Mouse (Mus musculus) inflammation-experienced regulatory T-cells, adult 6 months (primary cell): ENCODE results near the gene Eif4ebp2. TPM values are rescaled to one million over a fixed set of nuclear protein-coding genes. Genes with fewer than 3 reads are reported as not detected.

ENCODE experiments used
- ATAC-seq: one replicate; pipeline ENCODE4 v1.8.0; 2017
- polyA plus RNA-seq, 3 experiments: library from polyadenylated mRNA; unstranded; fragments of 100-300 nt; shearing (Covaris generic); gene quantifications; one replicate each; pipeline ENCODE4 v1.2.1; 2017

Eif4ebp2 gene
- polyA plus RNA-seq = 10 to 100 TPM; 19.5 to 27.5 (median 24.2) TPM

- peak; percentile 92 for ATAC-seq
These were observed at the start of gene Eif4ebp2 for GRCm38 (mm10) chr10:61452645-61453044. Eif4ebp2 (minus strand) TSS chr10:61452661.

DNA sequence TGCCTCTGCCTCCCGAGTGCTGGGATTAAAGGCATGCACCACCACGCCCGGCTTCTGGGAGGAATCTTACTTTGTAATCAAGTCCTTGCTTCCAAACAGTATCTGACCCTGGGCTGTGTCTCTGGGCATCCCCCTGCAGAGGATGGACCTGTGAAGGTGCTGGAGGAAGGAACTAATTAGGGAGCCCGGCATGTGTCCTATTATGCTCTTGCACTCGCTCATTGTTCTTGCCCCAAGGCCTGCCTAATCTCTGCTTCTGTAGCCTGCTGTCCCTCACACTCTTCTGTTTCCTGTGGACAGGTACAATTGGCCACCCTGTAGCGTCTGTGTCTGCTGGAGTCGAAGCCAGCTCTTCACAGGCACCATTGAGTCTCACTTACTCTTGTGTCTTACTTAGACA, 48.3 kb upstream of the Eif4ebp2 start:
- ATAC-seq = no peak

DNA sequence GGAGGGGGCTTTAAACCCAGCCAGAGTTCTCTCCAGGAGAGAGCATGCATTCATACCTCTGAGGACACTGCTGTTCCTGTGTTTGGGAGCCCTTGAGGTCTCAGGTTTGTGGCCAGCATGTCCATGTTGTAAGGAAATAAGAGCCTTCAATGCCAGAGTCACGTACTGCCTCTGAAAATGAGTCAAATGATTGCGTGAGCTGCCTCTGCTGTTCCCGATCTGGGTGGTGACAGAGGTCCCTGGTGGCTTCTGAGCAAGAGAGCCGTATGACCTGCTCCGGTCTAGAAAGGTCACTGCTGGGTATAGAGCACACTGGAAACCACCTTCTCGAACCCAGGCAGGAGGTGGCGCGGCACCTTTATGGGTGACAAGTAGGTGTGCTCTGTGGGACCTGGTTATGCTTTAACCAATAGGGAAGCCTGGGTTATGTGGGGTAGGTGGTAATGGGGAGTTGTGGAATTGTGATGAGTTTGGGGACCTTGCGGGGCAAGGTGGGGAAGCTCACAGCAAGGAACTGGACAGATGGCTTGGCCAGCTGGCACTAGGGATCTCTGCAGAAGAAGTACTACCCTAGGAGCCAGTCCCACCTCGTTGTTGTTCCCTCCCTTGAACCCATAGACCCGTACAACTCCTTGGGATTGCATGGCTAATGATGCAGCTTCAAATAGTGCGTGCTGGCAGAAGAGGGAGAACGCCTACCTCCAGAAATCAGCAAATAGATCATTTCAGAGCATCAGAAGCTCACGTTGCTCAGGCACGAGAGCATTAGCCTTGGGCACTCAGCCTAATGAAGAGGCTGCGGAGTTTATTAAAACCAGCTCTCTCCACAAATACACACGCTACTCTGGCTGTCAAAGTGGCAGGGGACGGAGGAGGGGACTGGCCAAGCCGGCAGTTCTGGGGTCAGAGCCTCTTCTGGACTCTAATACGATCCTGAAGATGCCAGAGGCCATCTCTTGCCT, 47.3 kb upstream of the Eif4ebp2 start:
- ATAC-seq = no peak

DNA sequence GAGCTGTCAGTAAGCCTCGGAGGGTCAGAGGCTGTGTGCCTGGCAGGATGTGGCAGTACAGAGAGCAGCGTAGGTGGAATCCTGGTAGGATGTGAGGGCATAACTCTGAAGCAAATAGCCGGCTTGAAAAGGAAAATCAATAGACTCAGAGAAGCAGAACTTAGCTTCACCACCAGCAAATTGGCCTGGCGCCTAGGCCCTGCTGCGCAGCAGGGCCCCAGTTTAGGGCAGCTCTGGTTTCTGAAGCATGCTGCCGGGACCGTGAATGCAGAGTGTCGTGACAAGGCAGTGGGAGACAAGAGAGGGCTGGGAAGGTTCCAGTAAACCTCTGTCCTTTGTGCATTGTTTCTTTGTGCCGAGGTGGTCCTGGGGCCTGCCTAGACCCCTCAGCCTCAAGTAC, 43.8 kb upstream of the Eif4ebp2 start:
- no peak for ATAC-seq

- no peak for ATAC-seq
These were observed 43.0 kb upstream of the Eif4ebp2 start for GRCm38 (mm10) chr10:61495461-61495860.

- ATAC-seq = peak; percentile 86
These were observed 39.6 kb upstream of the Eif4ebp2 start for GRCm38 (mm10) chr10:61492040-61492439.

DNA sequence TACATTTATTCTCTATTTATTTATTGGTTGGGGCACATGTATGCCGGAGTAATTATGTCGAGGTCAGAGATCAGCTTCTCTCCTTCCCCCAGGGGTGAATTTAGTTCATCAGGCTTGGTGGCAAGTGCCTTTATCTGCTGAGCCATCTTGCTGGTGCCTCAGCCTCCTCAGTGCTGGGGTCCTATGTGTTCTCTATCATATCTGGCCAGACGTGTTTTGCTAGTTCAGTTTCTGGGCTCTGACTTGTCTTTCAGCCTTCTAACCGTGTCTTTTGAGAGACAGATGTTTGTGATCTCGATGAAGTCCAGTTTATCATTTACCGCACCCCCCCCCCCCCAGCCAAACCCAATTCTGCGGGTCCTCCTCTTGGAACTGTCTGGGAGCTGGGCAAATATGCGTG, 39.1 kb upstream of the Eif4ebp2 start:
- no peak for ATAC-seq

- no peak for ATAC-seq
These were observed 36.2 kb upstream of the Eif4ebp2 start for GRCm38 (mm10) chr10:61488522-61489110.

- ATAC-seq = no peak
These were observed 34.3 kb upstream of the Eif4ebp2 start for GRCm38 (mm10) chr10:61486551-61487339.

DNA sequence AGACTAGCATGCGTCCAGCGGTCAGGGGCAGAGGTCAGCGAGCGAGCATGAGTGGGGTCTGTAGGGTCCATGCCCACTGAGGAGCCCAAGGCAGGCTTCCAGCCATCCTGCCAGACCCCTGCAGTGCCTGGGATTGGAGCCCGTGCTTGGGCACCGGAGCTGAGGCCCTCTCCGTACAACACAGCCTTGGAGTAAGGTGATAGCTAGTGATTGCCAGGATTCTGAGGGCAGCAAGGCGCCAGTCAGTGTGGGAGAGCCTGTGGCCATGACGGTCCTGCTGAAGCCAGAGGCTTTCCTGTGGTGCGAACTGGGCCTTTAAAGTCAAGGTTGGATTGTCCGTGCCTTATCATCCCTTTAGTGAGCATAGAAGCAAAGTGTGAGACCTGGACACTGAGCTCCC, 32.3 kb upstream of the Eif4ebp2 start:
- ATAC-seq = no peak

DNA sequence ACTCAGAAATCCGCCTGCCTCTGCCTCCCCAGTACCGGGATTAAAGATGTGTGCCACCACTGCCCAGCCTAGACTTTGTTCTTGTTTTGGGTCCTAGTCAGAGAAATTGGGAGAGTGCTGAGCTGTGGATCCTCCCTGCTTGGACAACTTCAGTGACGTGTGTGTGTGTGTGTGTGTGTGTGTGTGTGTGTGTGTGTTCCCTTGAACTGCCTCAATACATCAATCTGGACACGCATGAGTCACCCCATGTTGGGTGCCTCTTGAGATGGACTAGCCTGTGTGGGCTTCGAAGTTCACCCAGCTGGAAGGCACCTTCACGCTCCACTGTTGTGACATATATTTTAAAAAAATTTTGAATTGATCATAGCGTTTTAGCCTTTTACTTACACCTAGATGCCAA, 30.3 kb upstream of the Eif4ebp2 start:
- ATAC-seq = no peak

- ATAC-seq = no peak
These were observed 28.0 kb upstream of the Eif4ebp2 start for GRCm38 (mm10) chr10:61480488-61480887.

DNA sequence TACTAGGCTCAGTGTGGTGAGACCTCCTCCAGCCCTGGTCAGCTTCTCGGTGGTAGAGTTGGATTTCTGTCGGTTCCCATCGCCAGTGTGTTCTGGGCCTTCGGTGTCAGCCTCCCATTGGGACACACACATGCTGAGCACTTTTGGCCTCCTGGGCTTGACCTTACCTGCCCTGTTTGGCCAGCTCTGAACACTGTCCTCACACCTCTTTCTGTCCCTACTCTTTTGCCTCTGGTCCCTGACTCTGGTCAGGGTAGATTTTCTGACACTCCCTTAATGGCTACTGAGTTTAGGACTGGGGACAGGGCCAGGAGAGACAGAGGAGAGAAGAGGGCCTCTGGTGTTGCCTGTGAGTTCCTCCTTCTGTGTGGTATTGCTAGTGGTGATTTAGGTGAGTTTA, 27.5 kb upstream of the Eif4ebp2 start:
- no peak for ATAC-seq

GRCm38 (mm10) chr10:61479461-61479860, 27.0 kb upstream of the Eif4ebp2 start:
- no peak for ATAC-seq

- no peak for ATAC-seq
These were observed 24.1 kb upstream of the Eif4ebp2 start for GRCm38 (mm10) chr10:61476440-61477165.

GRCm38 (mm10) chr10:61475594-61476439, 23.4 kb upstream of the Eif4ebp2 start, which contains the start of gene Lrrc20:
Lrrc20 (plus strand) TSS chr10:61475801.
- peak; percentile 98 for ATAC-seq

DNA sequence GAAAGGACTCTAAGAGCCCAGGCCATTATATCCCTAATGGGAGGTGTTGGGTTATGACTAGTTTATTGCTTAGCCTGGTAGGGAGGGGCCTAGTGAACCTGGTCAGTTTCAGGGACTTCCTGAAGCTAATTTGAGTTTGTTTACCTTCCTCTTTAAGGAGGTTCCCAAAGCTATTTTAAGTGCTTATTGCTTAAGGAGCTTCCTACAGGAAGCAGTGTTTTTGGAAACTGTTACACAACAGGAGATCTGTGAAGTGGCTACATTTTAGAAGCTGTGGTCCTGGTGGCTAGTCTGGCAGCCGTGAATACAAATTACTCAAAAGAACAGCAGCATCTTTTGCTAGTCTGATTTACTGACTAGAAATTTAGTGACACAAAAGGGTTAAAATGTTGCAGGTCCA, 21.9 kb upstream of the Eif4ebp2 start:
- no peak for ATAC-seq

GRCm38 (mm10) chr10:61473640-61474039, 21.2 kb upstream of the Eif4ebp2 start:
- ATAC-seq = no peak

DNA sequence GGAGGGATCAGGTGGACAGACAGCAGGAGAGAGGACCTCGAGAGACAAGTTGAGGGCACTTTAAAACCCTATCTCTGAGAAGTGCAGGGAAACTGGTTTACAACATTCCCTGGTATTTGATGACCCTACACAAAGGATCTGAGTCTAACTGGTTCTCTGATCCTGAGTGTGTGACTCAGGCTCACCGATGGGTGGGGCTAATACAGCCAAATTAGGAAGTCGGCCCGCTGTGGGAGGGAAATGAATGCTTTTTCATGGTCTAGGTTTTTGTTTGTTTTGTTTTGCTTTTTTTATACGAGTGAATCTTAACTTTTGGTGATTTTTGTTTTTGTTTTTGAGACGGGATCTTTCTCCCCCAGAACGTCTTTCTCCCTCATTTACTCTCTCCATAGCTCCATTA, 16.4 kb upstream of the Eif4ebp2 start:
- ATAC-seq = no peak

DNA sequence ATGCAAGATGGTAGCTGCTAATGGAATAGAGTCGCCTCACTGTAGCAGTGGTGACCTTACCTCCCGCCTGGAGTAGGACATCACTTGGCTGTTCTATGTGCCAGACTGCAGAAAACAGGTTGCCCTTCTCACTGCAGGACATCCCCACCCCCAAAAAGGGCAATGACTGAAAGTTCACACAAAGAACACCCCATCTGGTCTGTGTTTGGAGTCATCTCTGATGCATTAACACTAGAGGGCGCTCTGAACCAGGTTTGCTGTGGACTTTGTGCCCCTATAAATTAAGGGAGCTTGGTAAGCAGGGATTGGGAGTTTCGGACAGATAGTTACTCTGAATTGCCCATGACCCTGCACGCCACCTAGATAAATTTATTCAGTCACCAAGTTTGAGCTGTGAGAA, 14.4 kb upstream of the Eif4ebp2 start:
- peak; percentile 35 for ATAC-seq

- peak; percentile 37 for ATAC-seq
These were observed 13.8 kb upstream of the Eif4ebp2 start for GRCm38 (mm10) chr10:61466242-61466641.
